Mouse (Mus musculus): ENCODE measurements around the gene Fxyd4. TPM values are rescaled to one million over a fixed set of nuclear protein-coding genes. Genes with fewer than 3 reads are reported as not detected.

Gene Fxyd4
- 0.36 and 0.47 TPM in 2 replicates for polyA plus RNA-seq (2015; fragmentation: Nextera tagmentation; extraction: Ambion mirVana)

DNA sequence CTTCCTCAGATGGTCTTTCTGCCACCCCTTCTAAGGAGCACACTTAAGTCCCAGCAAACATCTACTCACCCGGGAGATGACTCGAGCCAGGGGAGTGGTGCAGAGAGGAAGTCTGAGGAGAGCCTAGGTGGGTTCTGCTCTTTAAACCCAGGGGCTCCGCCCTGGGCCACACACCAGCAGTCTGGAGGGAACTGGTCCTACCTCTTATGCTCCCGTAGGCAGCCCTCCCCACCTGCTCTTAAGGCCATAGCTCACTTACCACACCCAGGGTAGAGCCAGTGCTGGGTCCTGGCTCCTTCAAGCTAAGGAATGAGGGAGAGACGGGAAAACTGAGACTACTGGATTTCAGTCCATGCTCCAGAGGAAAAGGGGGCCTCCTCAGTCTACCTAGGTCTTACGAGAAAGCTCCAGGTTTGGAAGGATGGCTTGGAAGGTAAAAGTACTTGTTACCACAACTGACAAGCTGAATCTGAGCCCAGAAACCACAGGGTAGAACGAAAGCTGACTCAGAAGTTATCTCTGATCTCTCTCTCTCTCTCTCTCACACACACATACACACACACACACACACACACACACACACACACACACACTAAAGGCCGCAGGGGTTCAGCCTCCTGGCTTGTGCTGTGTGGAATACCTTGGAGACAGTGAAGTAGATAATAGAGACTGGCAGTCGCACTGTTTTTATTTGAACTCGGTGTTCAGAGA is at the start of gene Fxyd4:
Gene Fxyd4, minus strand, starts transcription at position 471 of the 711 bp plus-strand sequence.
- no peak within 1 kb of the TSS for H3K4me2 ChIP-seq
- ATAC-seq (ENCODE audit: insufficient read depth), result no peak
- no peaks in the 10 kb centered on the region for H3K36me3 ChIP-seq (replicated peaks)
- no peak within 1 kb of the TSS for H3K27ac ChIP-seq (replicated peaks)
- no peaks in the 10 kb centered on the region for H3K27me3 ChIP-seq
- no peak within 1 kb of the TSS for H3K4me3 ChIP-seq (replicated peaks)
- H3K4me1 ChIP-seq (replicated peaks), result peaks cover 4% of the 10 kb centered on the region; the same call in 1 of the 2 replicates
- WGBS (ENCODE audit: insufficient replicate concordance), result 45% methylated on average over 10 of the region's 10 CpGs
- H3K9me3 ChIP-seq (replicated peaks), result no peaks in the 10 kb centered on the region
- H3K9ac ChIP-seq, result no peak within 1 kb of the TSS

DNA sequence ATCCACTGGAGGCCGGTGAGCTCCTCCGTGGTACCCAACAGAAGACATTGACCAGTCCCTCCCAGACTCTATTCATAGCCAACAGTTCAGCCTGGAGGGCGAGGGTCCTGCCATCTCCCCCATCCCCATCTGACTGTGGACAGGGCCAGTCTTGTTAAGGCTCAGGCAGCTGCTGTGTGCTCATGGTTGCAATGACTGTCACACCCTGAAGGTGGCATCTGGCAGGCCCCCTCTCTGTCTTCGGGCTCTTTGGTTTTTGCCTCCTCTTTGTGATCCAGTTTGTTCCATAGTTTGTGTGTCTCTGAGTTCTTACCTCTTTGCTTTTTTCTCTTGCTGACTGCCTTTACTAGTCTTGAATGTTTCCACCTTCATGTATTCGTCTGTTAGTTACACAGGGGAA is 49.7 kb upstream of the Fxyd4 start:
- 47% methylated on average over 5 of the region's 5 CpGs for WGBS (ENCODE audit: insufficient replicate concordance)
- Histone ChIP-seq H3K4me2 (no peak overlapping the region), H3K9ac (no peak overlapping the region), H3K27ac (replicated peaks) (no peak overlapping the region), H3K9me3 (replicated peaks) (no peaks in the 10 kb centered on the region), H3K36me3 (replicated peaks) (no peaks in the 10 kb centered on the region), H3K4me3 (replicated peaks) (no peak overlapping the region), H3K4me1 (replicated peaks) (no peaks in the 10 kb centered on the region), H3K27me3 (no peaks in the 10 kb centered on the region)
- ATAC-seq (ENCODE audit: insufficient read depth), result no peak

GRCm38 (mm10) chr6:117966729-117967128 is 29.2 kb upstream of the Fxyd4 start:
- H3K9me3 ChIP-seq (replicated peaks), result no peaks in the 10 kb centered on the region
- 18% methylated on average over 9 of the region's 9 CpGs for WGBS (ENCODE audit: insufficient replicate concordance)
- ATAC-seq (ENCODE audit: insufficient read depth), result no peak

DNA sequence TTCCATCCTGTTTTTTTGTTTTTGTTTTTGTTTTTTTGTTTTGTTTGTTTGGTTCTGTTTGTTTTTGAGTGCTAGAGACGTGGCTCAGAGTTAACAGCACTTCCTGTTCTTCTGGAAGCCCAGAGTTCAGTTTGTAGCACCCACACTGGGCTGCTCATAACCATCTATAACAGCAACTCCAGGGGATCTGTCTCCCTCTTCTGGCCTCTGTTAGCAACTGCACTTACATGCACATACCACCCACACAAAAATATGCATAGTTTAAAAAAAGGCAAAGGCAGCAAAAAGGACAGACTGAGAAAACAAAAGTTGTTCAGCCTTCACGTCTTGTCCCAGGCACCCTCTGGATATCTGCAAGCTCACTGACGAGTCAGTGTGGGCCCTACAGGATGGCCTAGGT is 25.7 kb upstream of the Fxyd4 start:
- Histone ChIP-seq H3K9me3 (replicated peaks) (no peaks in the 10 kb centered on the region), H3K36me3 (replicated peaks) (no peaks in the 10 kb centered on the region), H3K4me2 (no peak overlapping the region), H3K4me1 (replicated peaks) (no peaks in the 10 kb centered on the region), H3K27me3 (no peaks in the 10 kb centered on the region), H3K27ac (replicated peaks) (no peak overlapping the region), H3K4me3 (replicated peaks) (no peak overlapping the region), H3K9ac (no peak overlapping the region)
- WGBS (ENCODE audit: insufficient replicate concordance), result 58% methylated on average over 3 of the region's 3 CpGs
- no peak for ATAC-seq (ENCODE audit: insufficient read depth)

More at GRCm38 (mm10) chr6:117966729-117967128, 29.2 kb upstream of the Fxyd4 start:
- H3K27ac ChIP-seq (replicated peaks), result no peak overlapping the region
- H3K36me3 ChIP-seq (replicated peaks), result no peaks in the 10 kb centered on the region
- no peaks in the 10 kb centered on the region for H3K27me3 ChIP-seq
- no peak overlapping the region for H3K4me2 ChIP-seq
- H3K9ac ChIP-seq, result no peak overlapping the region
- H3K4me1 ChIP-seq (replicated peaks), result no peaks in the 10 kb centered on the region
- H3K4me3 ChIP-seq (replicated peaks), result no peak overlapping the region

- no peaks in the 10 kb centered on the region for H3K36me3 ChIP-seq (replicated peaks)
- no peak overlapping the region for H3K27ac ChIP-seq (replicated peaks)
- 25% methylated on average over 14 of the region's 14 CpGs for WGBS (ENCODE audit: insufficient replicate concordance)
- H3K27me3 ChIP-seq, result no peaks in the 10 kb centered on the region
- H3K4me2 ChIP-seq, result no peak overlapping the region; the same call in 1 of the 2 replicates
- H3K9me3 ChIP-seq (replicated peaks), result no peaks in the 10 kb centered on the region
- H3K9ac ChIP-seq, result no peak overlapping the region
- no peak for ATAC-seq (ENCODE audit: insufficient read depth)
- H3K4me3 ChIP-seq (replicated peaks), result no peak overlapping the region
- H3K4me1 ChIP-seq (replicated peaks), result 0 out of 2 replicates have a peak, but pooled peaks cover 4% of the 10 kb centered on the region
These were observed 19.5 kb upstream of the Fxyd4 start for GRCm38 (mm10) chr6:117956851-117957501.

- ATAC-seq (ENCODE audit: insufficient read depth), result no peak
- H3K27ac ChIP-seq (replicated peaks), result no peak overlapping the region
These were observed 18.7 kb upstream of the Fxyd4 start for GRCm38 (mm10) chr6:117956161-117956560.

DNA sequence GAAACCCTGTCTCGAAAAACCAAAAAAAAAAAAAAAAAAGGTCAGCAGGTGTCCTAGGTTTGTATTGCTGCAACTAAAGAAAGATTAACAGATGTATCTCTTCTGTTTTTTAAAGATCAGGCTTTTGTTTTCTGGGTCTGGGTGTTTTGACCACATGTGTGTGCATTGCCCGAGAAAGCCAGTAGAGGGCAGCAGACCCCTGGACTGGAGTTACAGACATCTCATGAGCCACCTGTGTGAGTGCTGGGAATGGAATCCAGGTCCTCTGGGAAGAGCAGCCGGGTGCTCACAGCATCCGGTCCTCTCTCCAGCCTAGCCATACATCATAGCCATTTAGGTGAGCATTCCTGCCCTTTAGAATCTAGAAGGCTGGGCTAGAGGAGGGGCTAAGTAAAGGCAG is 14.8 kb upstream of the Fxyd4 start:
- ATAC-seq (ENCODE audit: insufficient read depth), result no peak
- 60% methylated on average over 4 of the region's 4 CpGs for WGBS (ENCODE audit: insufficient replicate concordance)

More at GRCm38 (mm10) chr6:117956161-117956560, 18.7 kb upstream of the Fxyd4 start:
- no peaks in the 10 kb centered on the region for H3K36me3 ChIP-seq (replicated peaks)
- 0 out of 2 replicates have a peak, but pooled peaks cover 4% of the 10 kb centered on the region for H3K4me1 ChIP-seq (replicated peaks)
- H3K9me3 ChIP-seq (replicated peaks), result no peaks in the 10 kb centered on the region
- 55% methylated on average over 6 of the region's 6 CpGs for WGBS (ENCODE audit: insufficient replicate concordance)
- no peak overlapping the region for H3K4me2 ChIP-seq
- H3K4me3 ChIP-seq (replicated peaks), result no peak overlapping the region
- no peak overlapping the region for H3K9ac ChIP-seq
- no peaks in the 10 kb centered on the region for H3K27me3 ChIP-seq

GRCm38 (mm10) chr6:117943899-117944298 is 6.4 kb upstream of the Fxyd4 start:
- H3K4me1 ChIP-seq (replicated peaks), result no peaks in the 10 kb centered on the region
- no peak overlapping the region for H3K9ac ChIP-seq
- WGBS (ENCODE audit: insufficient replicate concordance), result 63% methylated on average over 2 of the region's 2 CpGs
- H3K27ac ChIP-seq (replicated peaks), result no peak overlapping the region
- no peaks in the 10 kb centered on the region for H3K36me3 ChIP-seq (replicated peaks)
- ATAC-seq (ENCODE audit: insufficient read depth), result no peak
- no peaks in the 10 kb centered on the region for H3K27me3 ChIP-seq
- H3K4me3 ChIP-seq (replicated peaks), result no peak overlapping the region
- H3K4me2 ChIP-seq, result no peak overlapping the region
- no peaks in the 10 kb centered on the region for H3K9me3 ChIP-seq (replicated peaks)

More for the DNA sequence above, 14.8 kb upstream of the Fxyd4 start:
- 0 out of 2 replicates have a peak, but pooled peaks cover 4% of the 10 kb centered on the region for H3K4me1 ChIP-seq (replicated peaks)
- H3K36me3 ChIP-seq (replicated peaks), result no peaks in the 10 kb centered on the region
- no peaks in the 10 kb centered on the region for H3K9me3 ChIP-seq (replicated peaks)
- no peak overlapping the region for H3K9ac ChIP-seq
- no peak overlapping the region for H3K27ac ChIP-seq (replicated peaks)
- H3K4me2 ChIP-seq, result no peak overlapping the region
- no peak overlapping the region for H3K4me3 ChIP-seq (replicated peaks)
- H3K27me3 ChIP-seq, result no peaks in the 10 kb centered on the region

DNA sequence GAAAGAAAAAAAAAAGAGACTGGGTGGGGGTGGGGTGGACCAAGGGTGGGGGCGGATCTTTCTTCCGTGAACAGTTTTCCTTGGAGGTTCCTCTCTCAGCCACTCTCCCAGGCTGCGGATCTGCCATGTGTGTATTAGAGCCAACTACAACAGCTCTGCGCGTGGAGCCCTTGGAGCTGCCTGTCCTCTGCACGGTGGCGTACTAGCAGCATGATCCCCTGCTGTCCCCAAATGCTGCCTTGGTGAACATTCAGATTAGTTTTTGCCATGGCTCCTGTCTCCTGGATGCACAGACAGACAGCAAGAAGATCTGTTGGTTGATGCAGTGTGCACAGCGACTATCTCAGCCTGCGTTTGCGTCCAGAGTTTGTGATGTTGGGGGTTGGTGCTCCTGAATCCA is 5.3 kb upstream of the Fxyd4 start:
- ATAC-seq (ENCODE audit: insufficient read depth), result no peak
- H3K4me3 ChIP-seq (replicated peaks), result no peak overlapping the region
- no peaks in the 10 kb centered on the region for H3K4me1 ChIP-seq (replicated peaks)
- 66% methylated on average over 10 of the region's 10 CpGs for WGBS (ENCODE audit: insufficient replicate concordance)
- no peaks in the 10 kb centered on the region for H3K27me3 ChIP-seq
- H3K36me3 ChIP-seq (replicated peaks), result no peaks in the 10 kb centered on the region
- no peaks in the 10 kb centered on the region for H3K9me3 ChIP-seq (replicated peaks)
- H3K4me2 ChIP-seq, result no peak overlapping the region
- no peak overlapping the region for H3K27ac ChIP-seq (replicated peaks)
- no peak overlapping the region for H3K9ac ChIP-seq

- Histone ChIP-seq H3K4me2 (no peak overlapping the region), H3K9ac (no peak overlapping the region), H3K27me3 (no peaks in the 10 kb centered on the region), H3K9me3 (replicated peaks) (no peaks in the 10 kb centered on the region), H3K4me1 (replicated peaks) (0 out of 2 replicates have a peak, but pooled peaks cover 2% of the 10 kb centered on the region), H3K36me3 (replicated peaks) (no peaks in the 10 kb centered on the region), H3K4me3 (replicated peaks) (no peak overlapping the region), H3K27ac (replicated peaks) (no peak overlapping the region)
- ATAC-seq (ENCODE audit: insufficient read depth), result no peak
- WGBS (ENCODE audit: insufficient replicate concordance), result 74% methylated on average over 10 of the region's 10 CpGs
These were observed 1.5 kb upstream of the Fxyd4 start for GRCm38 (mm10) chr6:117938951-117939350.

Measured in liver, embryonic 15.5 days (tissue).